Mouse (Mus musculus) megakaryocyte, embryonic 14.5 days (primary cell): ENCODE measurements around the gene Gucy1a1.

ENCODE experiments used
- FLI1 ChIP-seq: IDR thresholded peaks from 2 replicates; pipeline ENCODE4 v1.6.1; 2012; ENCODE audit warnings: low read length, inconsistent platforms, mixed read lengths
- GATA1 ChIP-seq: IDR thresholded peaks from 3 replicates; pipeline ENCODE4 v1.6.1; 2012; ENCODE audit warnings: mixed read lengths, low read length, inconsistent platforms, borderline replicate concordance

DNA sequence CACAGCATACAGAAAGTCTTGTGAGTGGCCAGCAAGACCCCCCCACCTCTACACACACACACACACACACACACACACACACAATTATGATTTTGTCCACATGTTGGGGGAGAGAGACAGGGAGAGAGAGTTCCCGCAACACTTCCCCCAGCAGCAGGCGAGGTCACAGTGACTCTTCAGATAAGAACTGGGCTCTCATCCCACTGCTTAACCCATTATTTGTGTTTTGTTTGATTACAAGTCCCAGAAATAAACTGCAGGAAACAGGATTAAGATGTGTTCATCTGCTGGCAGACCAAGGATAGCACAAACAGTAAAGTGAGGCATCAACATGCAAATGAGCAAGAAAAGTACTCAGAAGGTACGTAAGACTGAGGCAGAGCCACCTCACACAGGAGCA, 33.6 kb downstream of the Gucy1a1 start:
- TF ChIP-seq FLI1 (no peak), GATA1 (no peak)
